Comparison of ENCODE assay signal across 9 mouse cellular contexts in genomic region chr10:121904137-121904536, GRCm38 (mm10).
DNase-seq lines count a peak whose midpoint lies in the region; ATAC-seq and TF ChIP-seq lines count a peak whose summit lies in the region.
"Had no signal": no experiment of that assay in that cellular context is flagged by ENCODE, and none has a peak within 500 bp of the region (broad histone marks: within the 10 kb centered on the region; RNA-seq: fewer than 3 reads in every experiment).

No protein-coding gene starts in this region.

- no peak for TF ChIP-seq CTCF in Patski (IDR thresholded peaks at IDR 0.05)

- intact Hi-C loops in heart, postnatal 36 days (cut with DNase I) = no loop called here

- in situ Hi-C loops in Patski (cut with MboI; ENCODE audit: low pct_unique_long_range_greater_than_20kb) = no loop called here

- CTCF ChIA-PET in Patski (lab: Charles Lee) = interaction anchor here (1.5 kb wide), 1 partner anchor 9 kb away, joined by 4 read pairs; no protein-coding TSS in a partner anchor

- peak; percentile 94 for ATAC-seq in Patski

- POLR2A ChIA-PET in Patski (lab: Charles Lee) = no interaction called here

- no peaks in the 10 kb centered on the region for H3K27me3 ChIP-seq in Patski
- H3K27me3 ChIP-seq: liver, embryonic 15.5 days had no signal

- DNase-seq in kidney, adult 11 months = peak; percentile 10
- DNase-seq in kidney, adult 18-20 months = no peak
- peak; percentile 99 for DNase-seq in Patski (ENCODE audit: low read depth, low spot score)
- DNase-seq in heart, postnatal 36 days = peak; percentile 10 to 34
- DNase-seq in lung, postnatal 25 days (ENCODE audit: low spot score) = peak; percentile 26
- no peak for DNase-seq in c-Kit-positive CD71-positive TER-119-positive erythroid progenitor cells, embryonic 14.5 days (ENCODE audit: low spot score)
- no peak for DNase-seq in cerebellum, adult 18-20 months
- no peak for DNase-seq in thymus, postnatal 4 days

Comparison
In these comparisons a context has a peak if more than half of its experiments do, and no peak if none do; other contexts are left out.
1. DNase-seq: peak in kidney, adult 11 months (single experiment), Patski (single experiment), heart, postnatal 36 days (2 of 2) and lung, postnatal 25 days (single experiment); none in kidney, adult 18-20 months (single experiment), c-Kit-positive CD71-positive TER-119-positive erythroid progenitor cells, embryonic 14.5 days (single experiment), cerebellum, adult 18-20 months (0 of 2) and thymus, postnatal 4 days (single experiment).